ENCODE assay signal across 9 mouse cellular contexts in the genomic region with DNA sequence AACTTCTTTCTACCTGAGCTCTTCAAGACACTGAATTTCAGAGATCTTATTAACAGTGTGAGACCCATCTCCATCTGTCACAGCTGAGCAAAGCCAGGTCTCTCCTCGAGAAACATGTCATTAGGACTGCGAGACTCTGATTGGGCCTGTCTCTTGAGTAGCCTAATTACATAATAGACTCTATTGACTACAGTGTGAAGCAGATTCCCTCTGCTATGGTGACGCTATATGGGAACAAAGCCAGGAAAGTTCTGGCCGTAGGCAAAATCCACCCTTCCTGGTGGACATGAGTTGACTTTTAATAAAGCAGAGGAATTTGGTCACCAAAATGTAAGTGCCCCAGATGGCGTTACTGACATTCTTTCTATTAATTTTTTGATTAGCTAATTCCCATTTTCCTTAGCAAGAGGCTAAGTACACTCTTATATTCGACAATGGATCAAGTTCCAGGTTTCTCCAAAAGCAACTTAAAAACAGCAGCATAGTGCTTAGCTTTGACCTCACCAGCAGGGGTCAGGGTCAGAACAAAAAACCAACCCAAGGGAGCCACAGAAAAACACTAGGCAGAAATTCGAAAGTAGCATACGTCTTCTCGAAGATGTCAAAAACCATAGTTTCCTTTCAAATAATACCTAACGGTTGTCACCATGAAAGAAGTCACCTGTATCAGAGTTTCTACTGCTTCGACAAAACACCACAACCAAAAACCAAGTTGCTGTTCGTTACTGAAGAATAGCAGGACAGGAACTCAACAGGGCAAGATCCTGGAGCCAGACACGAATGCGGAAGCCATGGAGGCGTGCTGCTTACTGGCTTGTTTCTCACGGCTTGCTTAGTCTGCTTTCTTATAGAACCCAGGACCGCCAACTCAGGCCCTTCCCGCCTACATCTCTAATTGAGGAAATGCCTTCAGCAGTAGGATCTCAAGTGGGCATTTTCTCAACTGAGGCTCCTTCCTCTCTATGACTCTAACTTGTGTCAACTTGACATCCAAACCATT.
DNase-seq lines count a peak whose midpoint lies in the region; ATAC-seq and TF ChIP-seq lines count a peak whose summit lies in the region.
"Had no signal": no experiment of that assay in that cellular context is flagged by ENCODE, and none has a peak within 500 bp of the region (broad histone marks: within the 10 kb centered on the region; RNA-seq: fewer than 3 reads in every experiment).

No protein-coding gene starts in this region.

- H3K27ac ChIP-seq in kidney, adult 2 months (ENCODE audit: insufficient read depth, low read depth, low read length): no peak overlapping the region
- no peak overlapping the region for H3K27ac ChIP-seq in ES-Bruce4 (ENCODE audit: insufficient read depth, low read length)
- no peak overlapping the region for H3K27ac ChIP-seq in hindbrain, embryonic 14.5 days

- no peak for TF ChIP-seq POLR2A in kidney, adult 2 months (IDR thresholded peaks at IDR 0.05; ENCODE audit: low read depth, low read length)
- TF ChIP-seq POLR2A in ES-Bruce4 (IDR thresholded peaks at IDR 0.05; ENCODE audit: insufficient read depth, low read length): no peak
- TF ChIP-seq POLR2A in brain, embryonic 14.5 days (IDR thresholded peaks at IDR 0.05; ENCODE audit: borderline replicate concordance, extremely low read depth, insufficient read depth, insufficient read length, poor library complexity, severe bottlenecking): no peak

- H3K9ac ChIP-seq in ES-Bruce4 (ENCODE audit: low read depth, poor library complexity, severe bottlenecking): no peak overlapping the region
- H3K9ac ChIP-seq in hindbrain, embryonic 14.5 days: no peak overlapping the region

- no peaks in the 10 kb centered on the region for H3K4me1 ChIP-seq in kidney, adult 2 months (ENCODE audit: control insufficient read depth, insufficient read depth, low read length)
- H3K4me1 ChIP-seq in ES-Bruce4 (ENCODE audit: control insufficient read depth, insufficient read depth, low read length): peaks cover 3% of the 10 kb centered on the region
- 0 out of 2 replicates have a peak, but pooled peaks cover 3% of the 10 kb centered on the region for H3K4me1 ChIP-seq in hindbrain, embryonic 14.5 days (replicated peaks; ENCODE audit: control insufficient read depth, insufficient read depth, low read length)

- H3K4me3 ChIP-seq in kidney, adult 2 months (ENCODE audit: insufficient read depth, low read depth, low read length): no peak overlapping the region
- H3K4me3 ChIP-seq in ES-Bruce4 (ENCODE audit: low read depth, low read length): peak overlapping the region; percentile 43
- no peak overlapping the region for H3K4me3 ChIP-seq in hindbrain, embryonic 14.5 days (replicated peaks; ENCODE audit: low read length)
- H3K4me3 ChIP-seq: megakaryocyte, embryonic 14.5 days had no signal

- H3K27me3 ChIP-seq in kidney, adult 2 months (replicated peaks; ENCODE audit: control insufficient read depth, insufficient read depth, low read length): no peaks in the 10 kb centered on the region
- H3K27me3 ChIP-seq in ES-Bruce4 (ENCODE audit: control insufficient read depth, insufficient read depth, low read length, poor library complexity, severe bottlenecking): no peaks in the 10 kb centered on the region
- H3K27me3 ChIP-seq in hindbrain, embryonic 14.5 days (ENCODE audit: control insufficient read depth, insufficient read depth, low read length): no peaks in the 10 kb centered on the region
- H3K27me3 ChIP-seq: megakaryocyte, embryonic 14.5 days had no signal

- TF ChIP-seq CTCF in kidney, adult 2 months (conservative IDR thresholded peaks at IDR 0.05; ENCODE audit: insufficient read depth, insufficient read length, low read depth, low read length): peak; percentile 20; the same call in 1 of the 2 replicates
- TF ChIP-seq CTCF in ES-Bruce4 (IDR thresholded peaks at IDR 0.05; ENCODE audit: low read depth, low read length): no peak
- TF ChIP-seq CTCF in brain, embryonic 14.5 days (IDR thresholded peaks at IDR 0.05; ENCODE audit: borderline replicate concordance, extremely low read depth, insufficient read depth, insufficient read length): peak; percentile 25; the same call in 1 of the 2 replicates

- DNase-seq in kidney, adult 2 months: peak; percentile 2
- no peak for DNase-seq in kidney, adult 18-20 months
- peak; percentile 79 for DNase-seq in brain, embryonic 14.5 days (ENCODE audit: low read depth)
- DNase-seq in hindbrain, embryonic 14.5 days (ENCODE audit: low spot score): peak; percentile 41
- DNase-seq in right cerebral cortex, postnatal 36 days (ENCODE audit: low spot score in 2 of 2): no peak
- no peak for DNase-seq in kidney, postnatal 14 days
- DNase-seq in spleen, postnatal 36 days (ENCODE audit: low spot score in 2 of 2): no peak

- H3K36me3 ChIP-seq in kidney, adult 2 months (ENCODE audit: control insufficient read depth, insufficient read depth, low read length): no peaks in the 10 kb centered on the region
- no peaks in the 10 kb centered on the region for H3K36me3 ChIP-seq in ES-Bruce4 (ENCODE audit: control insufficient read depth, insufficient read depth, low read length, poor library complexity, severe bottlenecking)
- H3K36me3 ChIP-seq in hindbrain, embryonic 14.5 days (replicated peaks; ENCODE audit: control insufficient read depth, insufficient read depth): no peaks in the 10 kb centered on the region

- no peak for TF ChIP-seq EP300 in ES-Bruce4 (IDR thresholded peaks at IDR 0.05; ENCODE audit: insufficient read depth, low read depth, low read length)

- 77% methylated on average over 18 of the region's 18 CpGs for WGBS in kidney, adult 2 months
- 68% methylated on average over 18 of the region's 18 CpGs for WGBS in hindbrain, embryonic 14.5 days

- H3K4me2 ChIP-seq in hindbrain, embryonic 14.5 days (replicated peaks): no peak overlapping the region

- no peaks in the 10 kb centered on the region for H3K9me3 ChIP-seq in ES-Bruce4 (replicated peaks; ENCODE audit: control insufficient read depth, insufficient read depth, low read length, poor library complexity, severe bottlenecking)
- no peaks in the 10 kb centered on the region for H3K9me3 ChIP-seq in hindbrain, embryonic 14.5 days (ENCODE audit: control insufficient read depth, low read length)
- H3K9me3 ChIP-seq: megakaryocyte, embryonic 14.5 days had no signal

- ATAC-seq in hindbrain, embryonic 14.5 days (ENCODE audit: low FRiP score): peak; percentile 73; the same call in 1 of the 2 replicates

Comparison
In these comparisons a context has a peak if more than half of its experiments do, and no peak if none do; other contexts are left out.
1. DNase-seq: peak in kidney, adult 2 months (single experiment), brain, embryonic 14.5 days (single experiment) and hindbrain, embryonic 14.5 days (single experiment); none in kidney, adult 18-20 months (single experiment), right cerebral cortex, postnatal 36 days (0 of 2), kidney, postnatal 14 days (single experiment) and spleen, postnatal 36 days (0 of 2).